Mouse (Mus musculus): ENCODE data around the gene Gm20388. TPM values are rescaled to one million over a fixed set of nuclear protein-coding genes. Genes with fewer than 3 reads are reported as not detected.

The Gm20388 gene
- total RNA-seq, 2 experiments from 2014 or later, result not detected

- DNase-seq (ENCODE audit: low spot score in 2 of 2), result no peak
These were observed 207.5 kb downstream of the Gm20388 start for GRCm38 (mm10) chr8:120118162-120118561.

- no peak for DNase-seq (ENCODE audit: low spot score in 2 of 2)
These were observed 208.2 kb downstream of the Gm20388 start for GRCm38 (mm10) chr8:120118847-120119246.

- DNase-seq (ENCODE audit: low spot score in 2 of 2), result no peak
These were observed 208.8 kb downstream of the Gm20388 start for GRCm38 (mm10) chr8:120119429-120119828.

- no peak for DNase-seq (ENCODE audit: low spot score in 2 of 2)
These were observed 209.3 kb downstream of the Gm20388 start for GRCm38 (mm10) chr8:120119931-120120330.

- no peak for DNase-seq (ENCODE audit: low spot score in 2 of 2)
These were observed 210.3 kb downstream of the Gm20388 start for GRCm38 (mm10) chr8:120120951-120121350.

- no peak for DNase-seq (ENCODE audit: low spot score in 2 of 2)
These were observed 213.6 kb downstream of the Gm20388 start for GRCm38 (mm10) chr8:120124261-120124660.

GRCm38 (mm10) chr8:120124836-120125389 is 214.3 kb downstream of the Gm20388 start:
- DNase-seq (ENCODE audit: low spot score in 2 of 2), result no peak

- no peak for DNase-seq (ENCODE audit: low spot score in 2 of 2)
These were observed 215.9 kb downstream of the Gm20388 start for GRCm38 (mm10) chr8:120126357-120127161.

GRCm38 (mm10) chr8:120129547-120129946 is 218.9 kb downstream of the Gm20388 start:
- DNase-seq (ENCODE audit: low spot score in 2 of 2), result no peak

GRCm38 (mm10) chr8:120131158-120131557 is 220.5 kb downstream of the Gm20388 start:
- DNase-seq (ENCODE audit: low spot score in 2 of 2), result no peak

- no peak for DNase-seq (ENCODE audit: low spot score in 2 of 2)
These were observed 222.5 kb downstream of the Gm20388 start for GRCm38 (mm10) chr8:120133169-120133568.

- no peak for DNase-seq (ENCODE audit: low spot score in 2 of 2)
These were observed 225.0 kb downstream of the Gm20388 start for GRCm38 (mm10) chr8:120135687-120136086.

- peak; percentile 56 to 66 for DNase-seq (ENCODE audit: low spot score in 2 of 2)
These were observed 226.0 kb downstream of the Gm20388 start for GRCm38 (mm10) chr8:120136618-120137017.

- DNase-seq (ENCODE audit: low spot score in 2 of 2), result no peak
These were observed 228.3 kb downstream of the Gm20388 start for GRCm38 (mm10) chr8:120138958-120139357.

GRCm38 (mm10) chr8:120140769-120141168 is 230.1 kb downstream of the Gm20388 start:
- no peak for DNase-seq (ENCODE audit: low spot score in 2 of 2)

GRCm38 (mm10) chr8:120143911-120144651 is 233.4 kb downstream of the Gm20388 start:
- peak; percentile 29 to 58 for DNase-seq (ENCODE audit: low spot score in 2 of 2)

- DNase-seq (ENCODE audit: low spot score in 2 of 2), result no peak
These were observed 234.1 kb downstream of the Gm20388 start for GRCm38 (mm10) chr8:120144652-120145301.

GRCm38 (mm10) chr8:120146051-120146450 is 235.4 kb downstream of the Gm20388 start:
- DNase-seq (ENCODE audit: low spot score in 2 of 2), result no peak

- DNase-seq (ENCODE audit: low spot score in 2 of 2), result no peak
These were observed 239.4 kb downstream of the Gm20388 start for GRCm38 (mm10) chr8:120150028-120150427.

- no peak for DNase-seq (ENCODE audit: low spot score in 2 of 2)
These were observed 240.5 kb downstream of the Gm20388 start for GRCm38 (mm10) chr8:120151151-120151550.

GRCm38 (mm10) chr8:120152636-120153035 is 242.0 kb downstream of the Gm20388 start:
- no peak for DNase-seq (ENCODE audit: low spot score in 2 of 2)
